Comparison of ENCODE assay signal across 9 mouse cellular contexts in genomic region chr17:83896723-83897122, GRCm38 (mm10). TPM values are rescaled to one million over a fixed set of nuclear protein-coding genes. Genes with fewer than 3 reads are reported as not detected.
DNase-seq lines count a peak whose midpoint lies in the region; ATAC-seq lines count a peak whose summit lies in the region.
"Had no signal": no experiment of that assay in that cellular context is flagged by ENCODE, and none has a peak within 500 bp of the region (broad histone marks: within the 10 kb centered on the region; RNA-seq: fewer than 3 reads in every experiment).

No protein-coding gene starts in this region.

- H3K9ac ChIP-seq in limb, embryonic 13.5 days, result no peak overlapping the region
- H3K9ac ChIP-seq: liver, embryonic 15.5 days had no signal

- H3K9me3 ChIP-seq in hindbrain, embryonic 10.5 days, result no peaks in the 10 kb centered on the region
- no peaks in the 10 kb centered on the region for H3K9me3 ChIP-seq in limb, embryonic 13.5 days
- H3K9me3 ChIP-seq: liver, embryonic 15.5 days had no signal

- peak overlapping the region; percentile 80; the same call in 1 of the 2 replicates for H3K27ac ChIP-seq in hindbrain, embryonic 10.5 days
- no peak overlapping the region; the same call in 1 of the 2 replicates for H3K27ac ChIP-seq in limb, embryonic 13.5 days
- H3K27ac ChIP-seq: liver, embryonic 15.5 days had no signal

- 21% methylated on average over 10 of the region's 10 CpGs for WGBS in hindbrain, embryonic 10.5 days
- WGBS in limb, embryonic 13.5 days, result 20% methylated on average over 10 of the region's 10 CpGs

- H3K27me3 ChIP-seq in hindbrain, embryonic 10.5 days (ENCODE audit: insufficient read depth, poor library complexity, severe bottlenecking), result 0 out of 2 replicates have a peak, but pooled peaks cover 4% of the 10 kb centered on the region
- no peaks in the 10 kb centered on the region for H3K27me3 ChIP-seq in limb, embryonic 13.5 days
- H3K27me3 ChIP-seq: liver, embryonic 15.5 days had no signal

- H3K36me3 ChIP-seq in hindbrain, embryonic 10.5 days, result no peaks in the 10 kb centered on the region
- no peaks in the 10 kb centered on the region for H3K36me3 ChIP-seq in limb, embryonic 13.5 days
- H3K36me3 ChIP-seq: liver, embryonic 15.5 days had no signal

- H3K4me2 ChIP-seq in limb, embryonic 13.5 days (replicated peaks), result no peak overlapping the region
- H3K4me2 ChIP-seq: liver, embryonic 15.5 days had no signal

- no peak overlapping the region for H3K4me3 ChIP-seq in hindbrain, embryonic 10.5 days
- H3K4me3 ChIP-seq in limb, embryonic 13.5 days, result no peak overlapping the region
- H3K4me3 ChIP-seq: liver, embryonic 15.5 days had no signal

- H3K4me1 ChIP-seq in hindbrain, embryonic 10.5 days (replicated peaks), result peaks cover 28% of the 10 kb centered on the region
- peaks cover 43% of the 10 kb centered on the region for H3K4me1 ChIP-seq in limb, embryonic 13.5 days

- DNase-seq in gastrocnemius, postnatal 10 days, result peak; percentile 41
- DNase-seq in gastrocnemius, postnatal 25 days, result no peak
- peak; percentile 50 for DNase-seq in CD4-positive helper T cell, adult 2 months (ENCODE audit: low read depth, low spot score)
- peak; percentile 31 to 54 for DNase-seq in cerebellum, postnatal 25 days
- peak; percentile 59 for DNase-seq in hindbrain, embryonic 10.5 days (ENCODE audit: low spot score)
- no peak for DNase-seq in urinary bladder, postnatal 36 days (ENCODE audit: low spot score in 2 of 2)

- peak; percentile 16; the same call in 1 of the 2 replicates for ATAC-seq in limb, embryonic 13.5 days (ENCODE audit: low FRiP score, low read depth)
- 0 out of 2 replicates have a peak, but pooled peaks have one; percentile 28 for ATAC-seq in monocyte, adult 5-6 weeks (replicated peaks; ENCODE audit: insufficient number of reproducible peaks, low FRiP score, low TSS enrichment, poor library complexity, severe bottlenecking)

RNA-seq across cellular contexts. Expression of gene Haao, which starts 49.0 kb away (rescaled TPM):
- under 1 TPM in 1 of 2 experiments, not detected in 1; 0.16 TPM for total RNA-seq in gastrocnemius, postnatal 10 days (2021)
- total RNA-seq in gastrocnemius, postnatal 25 days (2021), result not detected
- 0.41 and 0.54 TPM in 2 replicates for polyA plus RNA-seq in hindbrain, embryonic 10.5 days (2016; fragmentation: Nextera tagmentation; extraction: Ambion mirVana)
- polyA plus RNA-seq in limb, embryonic 13.5 days (2015; fragmentation: Nextera tagmentation; extraction: Ambion mirVana), result 1.3 TPM in 2 replicates
- total RNA-seq in monocyte, adult 5-6 weeks (2017), result 60.0 to 68.3 TPM (median 64.2 TPM) in 3 replicates

Comparison
In these comparisons a context has a peak if more than half of its experiments do, and no peak if none do; other contexts are left out.
1. DNase-seq: peak in gastrocnemius, postnatal 10 days (single experiment), CD4-positive helper T cell, adult 2 months (single experiment), cerebellum, postnatal 25 days (2 of 2) and hindbrain, embryonic 10.5 days (single experiment); none in gastrocnemius, postnatal 25 days (single experiment) and urinary bladder, postnatal 36 days (0 of 2).
2. RNA of gene Haao, which starts 49.0 kb away (total RNA-seq): 60.0 to 68.3 TPM in monocyte, adult 5-6 weeks; 0.16 TPM in gastrocnemius, postnatal 10 days and not detected in gastrocnemius, postnatal 25 days; every median in the first group is over 10 times any median in the second.